Mouse (Mus musculus) lung, postnatal 0 days (tissue): ENCODE results near the gene Ctss.

ENCODE experiments used
- CTCF ChIP-seq: IDR thresholded peaks from 2 replicates; pipeline ENCODE4 v1.5.1; 2016; ENCODE audit warnings: antibody characterized with exemption, mild to moderate bottlenecking
- EP300 ChIP-seq: IDR thresholded peaks from 2 replicates; pipeline ENCODE4 v1.6.1; 2016; ENCODE audit warnings: antibody characterized with exemption, mild to moderate bottlenecking, control low read depth

- no peak for TF ChIP-seq CTCF
- no peak for TF ChIP-seq EP300
Observed at GRCm38 (mm10) chr3:95553986-95554385, 27.4 kb downstream of the Ctss start.
